Mouse (Mus musculus) cerebellum, adult 8-10 months (tissue): ENCODE data around the gene Lrrc2.
A peak's percentile ranks its signal among the peaks of the same experiment; 100 is the strongest.

Source experiments
- DNase-seq: peaks from one replicate; pipeline ENCODE4 v3.0.0; 2022

Lrrc2 gene

DNA sequence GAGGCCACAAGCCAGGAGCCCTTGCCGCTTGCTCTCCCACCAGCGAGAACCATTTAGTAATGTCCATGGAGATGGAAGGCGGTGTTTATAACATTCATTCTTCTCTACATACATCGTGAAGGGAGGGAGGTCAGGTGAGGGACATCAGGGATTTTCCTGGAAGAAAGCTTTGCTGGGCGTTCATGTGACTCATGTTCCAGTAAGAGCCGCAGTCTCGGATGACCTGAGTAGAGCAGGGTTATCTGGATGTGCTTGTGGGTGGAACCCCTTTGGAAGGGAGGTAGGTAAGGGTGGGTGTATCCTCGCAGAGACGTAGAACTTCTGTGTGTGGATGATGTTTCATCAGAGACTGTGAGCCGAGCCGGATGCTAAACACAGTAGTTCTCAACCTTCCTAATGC lies at the start of gene Lrrc2:
Gene Lrrc2 (plus strand): TSS at position 149 of the 400 bp plus-strand sequence.
- DNase-seq: no peak

DNA sequence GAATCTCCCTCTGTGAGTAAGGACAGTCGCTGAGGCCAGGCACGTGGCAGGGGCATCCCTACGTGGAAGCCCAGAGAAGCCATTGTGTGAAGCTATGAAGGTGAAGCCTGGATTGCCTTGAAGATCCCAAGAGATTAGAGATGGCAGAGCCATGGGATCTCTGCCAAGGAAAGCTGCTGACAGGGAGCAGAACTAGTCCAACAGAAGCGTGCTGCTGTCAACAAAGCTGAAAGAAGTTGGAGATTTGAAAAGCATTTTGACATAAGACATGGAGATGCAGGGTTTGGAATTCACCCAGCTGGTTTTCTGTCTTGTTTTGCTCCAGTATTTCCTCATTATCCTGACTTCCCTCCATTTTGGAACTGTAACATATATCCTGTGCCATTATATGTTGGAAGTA lies 49.1 kb upstream of the Lrrc2 start:
- no peak for DNase-seq

DNA sequence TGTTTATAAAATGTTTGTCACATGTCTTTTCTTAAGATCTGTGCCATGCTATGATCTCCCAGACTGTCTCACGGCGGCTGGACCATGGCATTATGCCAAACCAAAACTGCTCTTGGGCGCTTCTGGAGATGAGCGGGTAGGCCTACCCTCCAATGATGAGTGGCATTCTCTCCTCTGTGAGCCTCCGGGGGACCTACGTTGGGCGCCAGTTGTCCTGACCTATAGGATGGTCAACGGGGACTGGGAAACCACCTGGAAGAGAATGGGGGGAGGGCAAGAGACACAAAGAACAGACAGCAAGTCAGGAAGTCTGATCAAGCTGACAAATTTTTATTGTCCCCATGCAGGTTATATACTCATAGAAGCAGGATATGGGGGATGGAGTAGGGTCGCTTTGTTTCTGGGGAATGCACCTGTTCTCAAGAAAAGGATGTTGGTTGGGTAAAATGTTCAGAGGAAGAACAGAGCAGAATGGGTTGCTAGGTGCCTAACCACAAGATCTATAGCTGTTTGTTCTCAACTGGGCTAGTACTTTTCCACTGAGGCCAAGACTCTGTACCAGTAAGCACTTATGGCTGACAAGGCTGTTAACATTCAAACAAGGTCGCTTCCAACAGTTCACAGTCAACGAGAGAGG lies 44.0 kb upstream of the Lrrc2 start:
- DNase-seq: no peak

DNA sequence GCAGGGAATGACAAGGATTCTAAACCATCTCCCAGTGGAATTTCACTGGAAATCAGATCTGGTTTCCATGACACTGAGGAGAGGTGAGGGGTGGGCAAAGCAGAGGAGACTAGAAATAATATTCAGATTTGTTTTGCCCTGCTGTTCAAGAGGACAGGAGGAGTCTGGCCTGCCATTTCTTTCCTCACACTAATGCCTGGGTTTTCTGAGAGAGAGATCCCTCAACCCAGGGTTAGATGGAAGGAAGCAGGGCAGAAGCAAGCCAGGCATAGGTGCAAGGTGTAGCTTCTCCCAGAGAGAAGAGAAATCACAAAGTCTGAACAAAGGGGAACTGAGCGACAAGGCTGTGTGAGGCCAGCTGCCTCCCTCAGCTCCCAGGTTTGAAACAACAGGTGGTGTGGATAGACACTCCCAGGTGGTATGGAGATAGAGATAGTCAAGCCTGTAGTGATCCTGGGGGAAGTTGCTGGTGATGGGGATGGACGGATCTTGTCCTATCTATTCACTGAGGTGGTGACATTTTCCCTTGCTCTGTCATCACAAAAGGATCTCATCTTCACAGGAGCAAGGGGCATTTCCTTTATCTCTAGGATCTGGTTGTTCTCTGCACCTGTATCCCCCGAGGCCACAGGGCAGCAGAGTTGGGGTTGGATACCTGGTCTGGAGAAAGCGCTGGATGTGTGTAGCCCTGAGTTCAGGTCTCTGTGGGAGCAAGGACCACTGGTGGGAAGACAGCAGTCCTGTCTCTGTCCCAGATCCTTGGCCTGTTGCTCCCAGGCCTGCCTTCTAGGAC lies 43.3 kb upstream of the Lrrc2 start:
- DNase-seq: no peak

DNA sequence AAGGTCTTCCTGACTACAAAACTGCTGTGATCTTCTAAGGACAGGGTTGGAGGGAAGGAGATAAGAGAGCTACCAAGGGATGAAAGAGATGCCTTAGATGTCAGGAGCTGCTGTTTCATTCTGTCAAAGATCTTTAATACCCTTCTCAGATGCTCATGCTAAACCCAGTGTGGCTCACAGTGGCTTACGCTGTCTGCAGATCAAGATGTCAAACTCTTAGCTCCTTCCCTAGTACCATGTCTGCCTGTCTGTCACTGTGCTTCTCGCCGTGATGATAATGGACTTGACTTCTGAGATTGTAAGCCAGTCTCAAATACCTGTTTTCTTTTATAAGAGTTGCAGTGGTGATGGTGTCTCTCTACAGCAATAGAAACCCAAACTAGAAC lies 42.7 kb upstream of the Lrrc2 start:
- no peak for DNase-seq

DNA sequence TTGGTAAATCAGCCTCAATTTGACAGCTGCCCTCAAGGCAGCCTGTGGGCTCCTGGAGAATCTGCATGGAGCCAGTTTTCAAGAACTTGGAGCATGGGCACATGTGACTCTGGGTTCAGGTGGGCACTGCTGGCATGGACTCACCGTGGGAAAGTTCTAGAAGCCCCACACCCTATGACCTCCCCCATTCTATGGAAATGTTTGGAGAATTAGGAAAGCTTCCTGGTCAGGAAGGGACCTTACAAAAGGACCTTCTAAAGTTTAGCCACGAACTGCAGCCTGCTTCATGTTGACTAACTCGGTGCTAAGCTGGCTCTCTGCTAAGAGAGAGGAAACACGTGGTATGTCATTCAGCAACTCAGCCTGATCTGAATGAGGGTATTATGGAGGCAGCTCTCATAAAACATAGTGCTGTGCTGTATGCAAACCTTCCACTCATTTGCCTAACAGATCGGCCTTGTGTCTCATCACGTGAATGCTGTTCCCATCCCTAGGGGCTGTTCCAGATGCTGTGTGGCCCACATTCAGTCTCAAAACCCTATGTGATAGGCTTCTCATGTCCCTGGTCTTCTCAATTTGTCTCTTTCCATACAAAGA lies 41.9 kb upstream of the Lrrc2 start:
- no peak for DNase-seq

DNA sequence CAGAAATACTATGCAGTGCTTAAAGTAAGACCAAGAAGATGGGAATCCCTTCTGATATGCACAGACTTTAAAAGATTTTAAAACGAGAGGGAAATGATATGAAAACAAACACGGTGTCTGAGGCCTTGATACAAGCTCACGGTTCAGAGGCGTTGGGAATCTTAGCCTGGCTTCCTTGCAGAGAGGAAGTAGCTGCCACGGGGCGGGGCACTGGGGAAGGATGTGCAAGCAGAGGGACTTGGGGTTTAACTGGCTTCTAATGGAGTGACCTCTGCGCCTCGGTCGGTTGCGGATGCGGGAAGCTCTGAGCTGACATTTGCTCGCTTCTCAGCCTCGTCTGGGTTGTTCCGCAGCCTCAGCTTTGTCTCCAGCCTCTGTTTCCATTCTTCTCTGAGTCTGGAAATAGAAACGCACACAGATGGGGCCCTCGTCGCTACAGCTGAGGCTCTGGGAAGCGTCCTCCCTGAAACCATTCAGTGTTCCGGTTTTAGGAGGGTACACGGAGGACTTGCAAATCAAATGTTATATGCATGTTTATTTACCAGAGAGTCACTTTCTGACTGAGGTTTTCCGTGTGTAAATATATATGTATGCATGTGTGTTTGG lies 36.6 kb upstream of the Lrrc2 start:
- no peak for DNase-seq

DNA sequence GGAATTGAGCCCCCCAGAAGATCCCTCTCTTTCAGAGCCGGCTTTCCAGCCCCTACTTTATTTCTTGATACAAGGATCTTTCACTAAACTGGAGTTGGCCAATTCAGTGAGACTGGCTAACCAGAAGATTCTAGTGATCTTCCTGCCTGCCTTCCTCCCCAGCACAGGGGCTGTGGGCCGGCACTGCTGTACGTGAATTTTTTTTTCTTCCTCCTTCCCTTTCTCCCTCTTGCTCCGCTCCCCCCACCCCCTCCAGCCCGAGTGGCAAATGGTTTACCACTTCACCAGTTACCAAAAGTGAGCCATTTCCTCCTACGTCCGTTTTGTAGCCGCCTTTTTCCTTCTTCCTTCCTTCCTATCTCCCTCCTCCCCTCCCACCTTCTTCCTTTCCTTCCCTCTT lies 35.9 kb upstream of the Lrrc2 start:
- no peak for DNase-seq

DNA sequence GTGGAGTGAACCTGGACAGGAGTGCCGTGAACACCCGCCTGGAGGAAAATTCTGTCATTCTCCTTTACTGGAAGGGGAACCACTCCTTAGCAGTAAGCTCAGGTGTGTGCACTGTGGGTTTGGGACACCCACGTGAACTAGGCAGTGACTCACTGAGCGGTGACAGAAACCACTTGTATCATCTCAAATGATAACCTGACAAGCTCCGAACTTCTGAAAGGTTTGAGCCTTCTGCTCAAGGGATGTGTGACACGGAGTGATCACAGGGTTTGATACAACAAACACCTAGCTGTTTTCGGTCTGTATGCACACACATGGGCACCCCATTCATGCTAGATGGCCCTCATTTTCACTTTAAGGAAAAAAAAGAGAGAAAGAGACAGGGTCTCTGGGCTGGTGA lies 34.6 kb upstream of the Lrrc2 start, which contains the start of gene Fam240a:
Gene Fam240a (minus strand): TSS at position 76 of the 400 bp plus-strand sequence.
- DNase-seq: no peak

DNA sequence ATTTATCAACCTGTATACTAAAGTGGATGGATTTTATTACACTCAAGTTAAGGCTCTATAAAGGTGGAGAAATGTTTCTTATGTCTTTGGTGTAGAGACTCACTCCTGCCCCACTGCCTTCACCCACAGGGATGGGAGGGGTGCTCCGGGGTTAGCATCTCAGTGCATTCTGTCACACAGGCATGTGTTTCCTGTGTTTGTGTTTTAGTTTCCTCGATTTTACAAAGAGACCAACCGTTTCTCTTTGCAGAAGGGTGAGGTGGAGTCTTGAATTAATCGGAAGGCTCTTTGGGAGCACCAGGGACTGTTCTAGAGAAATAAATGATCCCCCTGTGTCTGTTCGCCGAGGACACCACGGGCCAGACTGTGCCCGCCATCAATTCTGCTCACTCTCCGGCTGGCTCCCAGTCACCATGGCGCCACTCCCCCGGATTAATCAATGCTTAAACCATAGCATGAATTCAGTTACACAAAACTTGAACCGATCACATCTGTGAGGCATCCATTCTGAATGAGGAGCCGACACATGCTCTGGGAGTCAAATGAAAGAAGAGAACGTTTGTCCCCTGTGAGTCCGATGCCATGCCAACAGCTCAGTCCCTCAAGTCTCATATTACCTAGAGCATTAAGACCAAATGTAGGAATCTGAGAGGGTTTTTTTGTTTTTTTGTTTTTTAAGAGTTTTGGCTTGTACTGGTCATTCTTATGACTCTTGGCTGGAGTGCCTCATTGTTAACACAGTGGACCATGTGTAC lies 30.5 kb upstream of the Lrrc2 start:
- DNase-seq: no peak

DNA sequence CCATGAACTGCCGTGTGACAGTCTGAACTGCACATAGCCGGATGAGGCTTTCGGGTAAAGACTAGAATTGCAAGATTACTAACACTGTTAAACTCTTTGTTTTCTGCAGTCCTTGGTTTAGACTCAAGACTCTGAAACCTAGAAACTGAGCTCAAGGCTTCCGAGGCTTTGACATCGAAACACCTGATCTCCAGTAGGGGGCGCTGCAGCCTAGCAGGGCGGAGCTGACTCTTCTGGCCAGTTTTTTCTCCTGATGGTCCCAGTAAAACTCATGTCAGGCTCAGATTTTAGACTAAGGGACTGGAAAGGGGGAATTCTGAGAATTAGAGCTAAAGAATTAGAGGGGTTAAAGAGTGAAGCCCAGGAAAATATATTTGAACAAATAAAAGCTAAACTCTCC lies 28.6 kb upstream of the Lrrc2 start:
- peak; percentile 27 for DNase-seq

DNA sequence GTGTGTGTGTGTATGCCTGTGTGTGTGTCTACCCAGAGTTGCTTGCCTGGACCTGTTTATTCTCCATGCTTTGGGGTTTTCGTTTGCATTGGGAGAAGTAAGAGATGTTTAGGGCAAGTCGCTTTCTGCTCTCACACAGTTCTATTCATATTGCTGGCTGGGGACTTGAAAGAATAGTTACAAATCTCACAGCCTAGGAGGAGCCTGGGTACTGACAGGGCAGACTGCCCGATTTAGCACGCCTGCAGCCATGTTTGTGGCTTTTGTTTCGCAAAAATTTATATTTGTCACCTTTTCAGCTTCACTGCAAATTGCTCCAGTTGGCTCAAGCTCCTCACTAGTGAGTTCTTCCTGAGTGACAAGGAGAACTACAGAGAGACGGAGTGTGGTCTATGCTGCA lies 19.8 kb upstream of the Lrrc2 start:
- no peak for DNase-seq

DNA sequence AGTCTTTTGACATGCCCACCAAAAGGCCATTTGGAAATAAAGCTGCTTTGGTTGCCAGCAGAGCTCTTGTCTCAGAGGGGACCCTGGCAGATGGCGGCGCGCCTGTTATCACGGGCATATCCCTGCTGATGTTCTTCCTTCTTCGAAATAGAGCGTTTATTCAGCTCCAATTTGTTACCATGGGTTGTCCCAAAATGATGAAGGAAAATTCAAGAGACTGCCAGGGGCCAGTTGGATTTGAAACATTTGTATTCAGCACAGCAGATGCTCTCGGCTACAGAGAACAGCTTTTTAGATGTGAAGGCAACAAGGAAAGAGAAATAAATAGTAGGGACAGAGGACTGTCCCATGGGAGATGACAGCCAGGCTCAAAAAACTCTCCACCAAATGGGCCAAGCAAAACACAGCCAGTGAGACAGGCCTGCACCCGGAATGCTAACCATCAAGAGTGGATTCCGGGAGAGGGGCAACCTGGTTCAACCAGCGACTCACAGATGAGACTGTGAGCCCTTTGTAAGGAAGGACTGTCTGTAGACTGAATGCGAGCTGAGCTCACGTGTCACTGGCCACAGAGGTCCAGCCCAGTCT lies 17.4 kb upstream of the Lrrc2 start:
- DNase-seq: peak; percentile 11

DNA sequence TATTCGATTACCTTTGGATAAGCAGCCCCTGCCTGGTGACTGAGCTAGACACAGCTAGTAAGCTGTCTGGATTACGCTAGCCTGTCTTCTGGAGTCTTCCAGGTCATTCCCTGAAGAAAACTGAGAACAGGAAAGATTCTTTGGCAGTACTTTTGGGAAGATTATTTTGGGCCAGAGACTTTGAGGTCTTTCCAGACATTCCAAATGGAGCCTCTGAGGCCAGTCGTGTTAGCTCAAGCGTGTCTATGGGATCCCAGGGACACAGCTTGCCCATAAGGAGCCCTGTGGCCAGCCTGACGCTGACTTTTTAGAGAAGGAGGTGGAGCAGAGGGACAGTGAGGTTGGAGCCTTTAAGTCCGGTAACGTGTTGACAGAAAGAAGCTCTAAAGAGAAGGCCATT lies 15.4 kb upstream of the Lrrc2 start:
- no peak for DNase-seq

DNA sequence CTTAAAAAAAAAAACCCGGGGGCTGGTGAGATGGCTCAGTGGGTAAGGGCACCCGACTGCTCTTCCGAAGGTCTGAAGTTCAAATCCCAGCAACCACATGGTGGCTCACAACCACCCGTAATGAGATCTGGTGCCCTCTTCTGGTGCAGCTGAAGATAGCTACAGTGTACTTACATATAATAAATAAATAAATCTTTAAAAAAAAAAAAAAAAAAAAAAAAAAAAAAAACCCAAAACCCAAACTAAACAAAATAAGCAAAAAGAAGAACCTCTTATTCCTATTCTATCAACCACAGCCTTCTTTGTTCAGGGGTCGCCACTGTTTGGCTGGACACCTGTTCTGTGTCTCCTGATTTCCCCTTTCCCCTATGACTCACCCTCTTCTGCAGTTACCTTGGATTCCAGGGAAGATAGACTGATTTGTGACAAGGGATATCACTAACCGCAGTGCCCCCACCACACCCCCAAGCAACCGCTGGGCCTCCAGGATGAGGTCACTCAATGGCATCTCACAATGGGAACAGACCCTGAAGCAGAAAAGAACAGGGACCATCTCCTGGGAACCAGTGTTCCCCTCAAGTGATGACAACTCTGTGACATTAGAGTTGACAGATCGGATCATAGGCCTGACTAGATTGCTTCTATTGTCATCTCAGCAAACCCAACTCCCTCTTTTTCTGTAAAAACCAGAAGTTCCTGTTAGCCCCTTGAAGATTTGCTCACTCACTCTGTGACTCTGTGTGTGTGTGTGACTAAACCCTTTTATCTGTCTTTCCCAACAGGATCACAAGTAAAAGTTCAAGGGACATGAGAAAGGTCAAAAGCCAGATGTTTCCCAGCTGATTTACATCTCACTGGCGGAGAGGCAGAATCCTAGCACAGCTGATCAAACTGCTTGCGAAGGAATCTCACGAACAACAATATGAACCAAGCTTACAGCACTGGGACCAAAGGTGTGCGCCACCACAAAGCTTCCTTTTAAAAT lies 13.5 kb upstream of the Lrrc2 start:
- no peak for DNase-seq

DNA sequence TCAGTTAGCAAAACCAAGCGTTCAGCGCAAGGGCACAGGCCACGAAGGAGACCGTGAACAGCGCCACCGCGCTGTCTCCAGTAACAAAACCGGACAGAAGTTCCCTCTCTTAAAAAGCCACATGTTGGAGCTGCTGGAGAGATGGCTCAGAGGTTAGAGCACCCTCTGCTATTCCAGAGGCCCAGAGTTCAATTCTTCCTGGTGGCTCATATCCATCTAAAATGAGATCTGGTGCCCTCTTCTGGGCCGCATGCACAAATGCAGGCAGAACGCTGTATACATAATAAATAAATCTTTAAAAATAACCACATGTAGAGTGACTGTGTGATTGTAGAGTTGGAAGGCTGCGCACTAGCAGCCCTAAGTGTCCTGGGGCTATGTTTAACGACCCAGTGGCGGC lies 7.1 kb upstream of the Lrrc2 start:
- no peak for DNase-seq

DNA sequence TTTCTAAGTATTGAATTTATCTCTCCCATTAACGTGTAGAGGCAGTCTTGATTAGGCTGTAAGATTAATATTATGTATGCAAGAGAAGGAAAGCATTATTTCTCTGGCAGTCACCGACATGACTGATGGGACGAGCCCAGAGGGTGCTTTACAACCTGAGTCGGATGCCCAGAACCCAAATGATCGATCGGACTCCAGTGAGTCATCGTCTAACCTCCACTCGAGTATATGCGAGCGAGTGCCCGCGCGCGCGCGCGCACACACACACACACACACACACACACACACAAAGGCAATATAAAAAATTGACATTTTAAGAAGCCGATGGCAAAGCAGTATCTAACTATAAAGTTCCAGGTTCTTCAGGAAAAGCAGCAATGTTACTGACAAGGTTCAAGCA lies 6.0 kb upstream of the Lrrc2 start:
- DNase-seq: no peak

DNA sequence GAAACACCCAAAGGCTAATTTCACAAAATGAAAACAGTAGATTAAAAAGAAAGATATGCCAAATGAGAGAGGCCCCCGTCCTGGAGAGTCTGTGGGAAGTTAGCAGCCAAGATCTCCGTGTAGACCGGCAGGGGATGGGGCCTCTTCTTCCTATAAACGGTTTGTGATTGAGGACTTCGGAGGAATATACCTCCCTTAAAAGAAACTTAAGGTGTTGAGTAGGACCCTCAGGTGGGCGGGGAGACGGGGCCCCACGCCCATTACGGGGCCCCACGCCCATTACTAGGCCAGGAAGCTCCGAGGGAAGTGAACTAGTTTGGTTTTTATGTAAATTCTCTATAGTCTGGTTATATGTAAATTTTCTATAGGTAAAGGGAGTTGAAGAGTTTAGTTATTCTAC lies 5.4 kb upstream of the Lrrc2 start, which contains the start of gene Tdgf1:
Gene Tdgf1 (minus strand): TSS at position 233 of the 400 bp plus-strand sequence.
- DNase-seq: no peak

DNA sequence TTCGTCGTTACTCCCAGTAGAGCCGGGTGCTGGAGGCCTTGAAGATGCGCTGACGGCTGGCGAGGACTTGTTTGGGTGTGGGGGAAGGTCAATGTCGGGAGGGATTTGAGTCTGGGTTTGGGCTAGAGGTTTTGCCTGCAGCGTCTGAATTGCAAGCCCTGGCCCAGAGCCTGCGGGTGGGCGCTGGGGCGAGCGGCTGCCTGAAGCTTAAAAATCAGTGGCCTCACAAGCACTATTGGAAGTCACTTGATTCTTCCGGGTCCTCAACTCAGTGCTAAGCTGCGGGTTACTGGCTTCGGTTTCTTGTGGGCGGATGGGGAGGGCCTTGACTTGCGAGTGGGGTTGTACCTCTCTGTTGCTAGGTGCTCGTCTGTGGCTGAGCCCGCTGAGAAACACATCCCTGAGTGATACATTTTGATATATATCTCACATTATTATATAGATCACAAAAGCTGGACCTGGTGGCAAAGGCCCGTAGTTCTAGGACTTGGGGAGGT lies 4.7 kb upstream of the Lrrc2 start:
- DNase-seq: no peak

DNA sequence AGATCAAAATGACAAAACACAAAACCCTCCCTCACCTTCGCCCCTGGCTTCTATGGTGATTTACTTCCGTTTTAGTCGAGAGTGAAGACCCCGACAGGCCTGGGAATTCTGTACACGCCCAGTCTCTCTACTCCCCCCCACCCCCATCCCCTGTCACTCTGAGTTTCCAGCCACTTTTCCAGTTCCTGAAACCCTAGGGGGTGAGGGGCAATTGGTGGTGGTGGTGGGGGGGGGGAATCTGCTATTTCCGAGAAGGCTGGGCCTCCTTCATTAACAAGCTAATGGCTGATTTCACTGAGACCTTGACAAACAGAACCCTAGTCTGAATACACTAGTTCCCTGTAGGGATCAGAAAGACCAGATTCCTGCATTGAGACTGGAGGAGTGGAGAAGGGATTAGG lies 4.1 kb upstream of the Lrrc2 start:
- no peak for DNase-seq

DNA sequence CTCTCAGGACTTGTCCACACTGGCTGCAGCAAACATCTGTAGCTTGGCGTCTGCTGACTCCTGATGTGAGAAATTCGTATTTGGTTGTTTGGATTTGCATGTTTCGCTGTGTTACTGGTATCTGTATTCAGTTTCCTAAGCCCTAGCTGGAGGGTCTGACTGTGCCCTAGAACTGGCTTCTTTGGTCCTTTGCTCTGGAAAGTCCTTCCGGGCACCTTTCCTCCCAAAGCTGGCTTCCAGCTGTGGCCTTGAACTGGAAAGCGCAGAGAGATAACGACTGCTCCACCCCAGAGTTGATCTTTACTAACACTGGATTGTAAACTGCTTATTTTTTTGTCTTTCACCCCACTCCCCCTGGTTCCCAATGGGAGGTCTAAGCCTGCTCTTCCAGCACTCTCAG lies 3.4 kb upstream of the Lrrc2 start:
- DNase-seq: no peak
